Mouse (Mus musculus): ENCODE results near the gene Galnt11. TPM values are rescaled to one million over a fixed set of nuclear protein-coding genes. Genes with fewer than 3 reads are reported as not detected.
A peak's percentile ranks its signal among the peaks of the same experiment; 100 is the strongest.
"Not testable (repeated sequence)": the region's sequence is repeated elsewhere in the genome, so short reads cannot be mapped to it uniquely, and the experiment has no call there.

The Galnt11 gene
- total RNA-seq (2014; fragmentation: Nextera tagmentation) (33.2 and 36.8 TPM in 2 replicates), total RNA-seq (2017) (18.2 and 19.3 TPM in 2 replicates)

- ATAC-seq (replicated peaks; ENCODE audit: poor library complexity, severe bottlenecking) = no peak
Observed at GRCm38 (mm10) chr5:25221604-25222003, at the start of gene Galnt11. TSS of gene Galnt11 (plus strand) at chr5:25221904.

- ATAC-seq (replicated peaks; ENCODE audit: poor library complexity, severe bottlenecking) = not testable (repeated sequence)
Observed at GRCm38 (mm10) chr5:25177937-25178336, 43.8 kb upstream of the Galnt11 start.

- not testable (repeated sequence) for ATAC-seq (replicated peaks; ENCODE audit: poor library complexity, severe bottlenecking)
Observed at GRCm38 (mm10) chr5:25178543-25178942, 43.2 kb upstream of the Galnt11 start.

- 0 out of 2 replicates have a peak, but pooled peaks have one; percentile 24 for ATAC-seq (replicated peaks; ENCODE audit: poor library complexity, severe bottlenecking)
Observed at GRCm38 (mm10) chr5:25179284-25179683, 42.4 kb upstream of the Galnt11 start.

- no peak for ATAC-seq (replicated peaks; ENCODE audit: poor library complexity, severe bottlenecking)
Observed at GRCm38 (mm10) chr5:25179936-25180488, 41.7 kb upstream of the Galnt11 start.

- peak; percentile 91 for ATAC-seq (replicated peaks; ENCODE audit: poor library complexity, severe bottlenecking)
Observed at GRCm38 (mm10) chr5:25181004-25181531, 40.6 kb upstream of the Galnt11 start, which contains the start of gene Galntl5. TSS of gene Galntl5 (plus strand) at chr5:25181460.

- no peak for ATAC-seq (replicated peaks; ENCODE audit: poor library complexity, severe bottlenecking)
Observed at GRCm38 (mm10) chr5:25183595-25183994, 38.1 kb upstream of the Galnt11 start.

- ATAC-seq (replicated peaks; ENCODE audit: poor library complexity, severe bottlenecking) = no peak
Observed at GRCm38 (mm10) chr5:25184594-25184993, 37.1 kb upstream of the Galnt11 start.

- peak; percentile 55 for ATAC-seq (replicated peaks; ENCODE audit: poor library complexity, severe bottlenecking)
Observed at GRCm38 (mm10) chr5:25187727-25188126, 34.0 kb upstream of the Galnt11 start.

GRCm38 (mm10) chr5:25188802-25189201, 32.9 kb upstream of the Galnt11 start:
- ATAC-seq (replicated peaks; ENCODE audit: poor library complexity, severe bottlenecking) = peak; percentile 67

GRCm38 (mm10) chr5:25190521-25190920, 31.2 kb upstream of the Galnt11 start:
- no peak for ATAC-seq (replicated peaks; ENCODE audit: poor library complexity, severe bottlenecking)

GRCm38 (mm10) chr5:25211872-25212271, 9.8 kb upstream of the Galnt11 start:
- no peak for ATAC-seq (replicated peaks; ENCODE audit: poor library complexity, severe bottlenecking)

GRCm38 (mm10) chr5:25213216-25213615, 8.5 kb upstream of the Galnt11 start:
- ATAC-seq (replicated peaks; ENCODE audit: poor library complexity, severe bottlenecking) = not testable (repeated sequence)

GRCm38 (mm10) chr5:25215006-25215405, 6.7 kb upstream of the Galnt11 start:
- no peak for ATAC-seq (replicated peaks; ENCODE audit: poor library complexity, severe bottlenecking)

- peak; percentile 93 for ATAC-seq (replicated peaks; ENCODE audit: poor library complexity, severe bottlenecking)
Observed at GRCm38 (mm10) chr5:25222752-25223702, 1.3 kb downstream of the Galnt11 start, which contains the start of gene E130116L18Rik. TSS of gene E130116L18Rik (minus strand) at chr5:25223153.

GRCm38 (mm10) chr5:25224377-25224776, 2.7 kb downstream of the Galnt11 start:
- ATAC-seq (replicated peaks; ENCODE audit: poor library complexity, severe bottlenecking) = not testable (repeated sequence)

GRCm38 (mm10) chr5:25243101-25243500, 21.4 kb downstream of the Galnt11 start:
- ATAC-seq (replicated peaks; ENCODE audit: poor library complexity, severe bottlenecking) = peak; percentile 66

GRCm38 (mm10) chr5:25245806-25246472, 24.2 kb downstream of the Galnt11 start:
- ATAC-seq (replicated peaks; ENCODE audit: poor library complexity, severe bottlenecking) = 0 out of 2 replicates have a peak, but pooled peaks have one; percentile 27

- no peak for ATAC-seq (replicated peaks; ENCODE audit: poor library complexity, severe bottlenecking)
Observed at GRCm38 (mm10) chr5:25246473-25246865, 24.8 kb downstream of the Galnt11 start.

GRCm38 (mm10) chr5:25247036-25247435, 25.3 kb downstream of the Galnt11 start:
- ATAC-seq (replicated peaks; ENCODE audit: poor library complexity, severe bottlenecking) = no peak
